Mouse (Mus musculus) bone marrow macrophage, adult 2 months (primary cell): ENCODE measurements around the gene Mtif3.

Experiments used
- CTCF ChIP-seq: IDR thresholded peaks from 2 replicates; pipeline ENCODE4 v1.5.1; 2012; ENCODE audit warnings: low read depth, mild to moderate bottlenecking, low read length, moderate library complexity
- POLR2A ChIP-seq: IDR thresholded peaks from 2 replicates; pipeline ENCODE4 v1.6.1; 2012; ENCODE audit warnings: mild to moderate bottlenecking, low read depth, low read length, borderline replicate concordance

- TF ChIP-seq POLR2A = no peak
- peak; percentile 11; the same call in 1 of the 2 replicates for TF ChIP-seq CTCF
These were observed 47.3 kb downstream of the Mtif3 start for GRCm38 (mm10) chr5:146916273-146916672.
